Mouse (Mus musculus) myocyte (in vitro differentiated cells): ENCODE results near the gene Lztr1.

ENCODE experiments used
- E2F4 ChIP-seq: IDR thresholded peaks from one replicate; pipeline ENCODE4 v1.6.1; 2011; ENCODE audit warnings: mild to moderate bottlenecking, control low read depth, moderate library complexity; ENCODE audit not compliant: insufficient read depth
- MAX ChIP-seq: IDR thresholded peaks from one replicate; pipeline ENCODE4 v1.6.1; 2011; ENCODE audit warnings: low read depth, mild to moderate bottlenecking, control low read depth
- MYOG ChIP-seq, 3 experiments: IDR thresholded peaks; one replicate each; pipeline ENCODE4 v1.6.1; 2011; ENCODE audit warnings: control low read depth in 2 of 3, low read depth in 2 of 3, mild to moderate bottlenecking in 2 of 3; ENCODE audit not compliant: insufficient read length in 2 of 3, control insufficient read depth in 1 of 3, insufficient read depth in 1 of 3
- POLR2A ChIP-seq: IDR thresholded peaks from one replicate; pipeline ENCODE4 v1.6.1; 2011; ENCODE audit warnings: low read depth, mild to moderate bottlenecking, control low read depth, moderate library complexity; ENCODE audit not compliant: insufficient read length

GRCm38 (mm10) chr16:17564771-17565170, 56.3 kb downstream of the Lztr1 start:
- TF ChIP-seq MAX (no peak), POLR2A (no peak), E2F4 (no peak), MYOG (IDR thresholded peaks at IDR 0.05; ENCODE audit: control insufficient read depth in 1 of 3, insufficient read depth in 1 of 3, insufficient read length in 2 of 3, low read depth in 2 of 3) (no peak)
